Mouse (Mus musculus) CH12.LX (cell line): ENCODE data around the gene Prelid1. TPM values are rescaled to one million over a fixed set of nuclear protein-coding genes. Genes with fewer than 3 reads are reported as not detected.
A peak's percentile ranks its signal among the peaks of the same experiment; 100 is the strongest.

ENCODE experiments used
- DNase-seq: peaks from one replicate; pipeline ENCODE4 v3.0.0-alpha.2; 2013; ENCODE audit errors: extremely low read depth
- H3K27ac ChIP-seq: 2 replicates; pipeline ENCODE4 v1.5.1; 2012; ENCODE audit warnings: low read depth, mild to moderate bottlenecking, control low read depth, moderate library complexity; ENCODE audit not compliant: insufficient read depth
- H3K27me3 ChIP-seq: replicated peaks from 2 replicates; pipeline ENCODE3; 2012; ENCODE audit warnings: inconsistent platforms
- H3K36me3 ChIP-seq, 2 experiments: replicated peaks in 1 of 2; 2 replicates each; pipeline versions ENCODE3 to v1.6.1; 2012; ENCODE audit warnings: inconsistent platforms in 1 of 2, low read length in 1 of 2, mild to moderate bottlenecking in 1 of 2, mixed read lengths in 1 of 2, moderate library complexity in 1 of 2; ENCODE audit not compliant: control insufficient read depth in 1 of 2, insufficient read depth in 1 of 2
- H3K4me1 ChIP-seq, 2 experiments: 2 replicates each; pipeline ENCODE4 v1.6.1; 2012; ENCODE audit warnings: inconsistent platforms in 1 of 2, moderate library complexity in 1 of 2; ENCODE audit not compliant: insufficient read depth in 2 of 2, control insufficient read depth in 1 of 2
- H3K4me2 ChIP-seq: 2 replicates; pipeline ENCODE4 v1.6.1; 2012; ENCODE audit warnings: low read depth, mild to moderate bottlenecking, control low read depth; ENCODE audit not compliant: poor library complexity, insufficient read depth, severe bottlenecking
- H3K4me3 ChIP-seq, 3 experiments: fragments of 150-350 bp in 1 of 3; sonication (generic) in 1 of 3; replicated peaks in 1 of 3; 2 replicates each; pipeline versions ENCODE3 to v1.5.1; 2011 to 2012; ENCODE audit warnings: low read depth in 2 of 3, low read length in 2 of 3, mild to moderate bottlenecking in 2 of 3, moderate library complexity in 2 of 3, control low read depth in 1 of 3, improper control_type of control experiment in 1 of 3, inconsistent platforms in 1 of 3, mixed read lengths in 1 of 3; ENCODE audit not compliant: poor library complexity in 1 of 3
- H3K79me2 ChIP-seq: replicated peaks from 2 replicates; pipeline ENCODE4 v1.6.1; 2012; ENCODE audit warnings: mild to moderate bottlenecking, moderate library complexity; ENCODE audit not compliant: control insufficient read depth, poor library complexity, insufficient read depth, severe bottlenecking; ENCODE audit errors: extremely low read depth
- H3K9ac ChIP-seq: 2 replicates; pipeline ENCODE4 v1.6.1; 2012; ENCODE audit warnings: low read depth, mild to moderate bottlenecking, control low read depth, moderate library complexity; ENCODE audit not compliant: insufficient read depth
- H3K9me3 ChIP-seq: replicated peaks from 2 replicates; pipeline ENCODE3; 2012; ENCODE audit warnings: low read length, inconsistent platforms, mixed read lengths
- CHD1 ChIP-seq: IDR thresholded peaks from 2 replicates; pipeline ENCODE4 v1.6.1; 2012; ENCODE audit warnings: low read depth, low read length, improper control_type of control experiment, inconsistent platforms
- CHD2 ChIP-seq: IDR thresholded peaks from 2 replicates; pipeline ENCODE4 v1.6.1; 2011; ENCODE audit warnings: low read length, improper control_type of control experiment
- GABPA ChIP-seq: IDR thresholded peaks from 2 replicates; pipeline ENCODE4 v1.6.1; 2012; ENCODE audit warnings: low read depth, low read length, improper control_type of control experiment, inconsistent platforms; ENCODE audit not compliant: insufficient replicate concordance
- JUN ChIP-seq: IDR thresholded peaks from 2 replicates; pipeline ENCODE4 v1.6.1; 2011; ENCODE audit warnings: low read depth, mild to moderate bottlenecking, low read length, improper control_type of control experiment, moderate library complexity; ENCODE audit not compliant: insufficient read depth
- KAT2A ChIP-seq: IDR thresholded peaks from 2 replicates; pipeline ENCODE4 v1.6.1; 2012; ENCODE audit warnings: low read length, improper control_type of control experiment, inconsistent platforms; ENCODE audit not compliant: insufficient replicate concordance
- MAX ChIP-seq: IDR thresholded peaks from 2 replicates; pipeline ENCODE4 v1.6.1; 2011; ENCODE audit warnings: low read length, improper control_type of control experiment
- MEF2A ChIP-seq: IDR thresholded peaks from 2 replicates; pipeline ENCODE4 v1.6.1; 2014; ENCODE audit warnings: low read depth, mild to moderate bottlenecking, inconsistent platforms, low read length, improper control_type of control experiment, borderline replicate concordance
- MXI1 ChIP-seq: IDR thresholded peaks from 2 replicates; pipeline ENCODE4 v1.6.1; 2011; ENCODE audit warnings: mild to moderate bottlenecking, low read depth, low read length, improper control_type of control experiment
- MYC ChIP-seq: IDR thresholded peaks from 2 replicates; pipeline ENCODE4 v1.6.1; 2011; ENCODE audit warnings: low read depth, mild to moderate bottlenecking, improper control_type of control experiment, low read length
- PAX5 ChIP-seq: IDR thresholded peaks from 2 replicates; pipeline ENCODE4 v1.6.1; 2012; ENCODE audit warnings: low read length, inconsistent platforms, mixed read lengths
- POLR2A ChIP-seq: IDR thresholded peaks from 2 replicates; pipeline ENCODE4 v1.6.1; 2011; ENCODE audit warnings: low read depth, mild to moderate bottlenecking, improper control_type of control experiment, low read length
- POLR2AphosphoS2 ChIP-seq: IDR thresholded peaks from 2 replicates; pipeline ENCODE4 v1.6.1; 2011; ENCODE audit warnings: low read depth, low read length, improper control_type of control experiment
- TBP ChIP-seq: conservative IDR thresholded peaks from 2 replicates; pipeline ENCODE4 v1.6.1; 2011; ENCODE audit warnings: low read depth, low read length, improper control_type of control experiment
- TCF12 ChIP-seq: IDR thresholded peaks from 2 replicates; pipeline ENCODE4 v1.6.1; 2014; ENCODE audit warnings: low read depth, mild to moderate bottlenecking, inconsistent platforms, low read length, improper control_type of control experiment
- USF1 ChIP-seq: IDR thresholded peaks from 2 replicates; pipeline ENCODE4 v1.6.1; 2014; ENCODE audit warnings: low read depth, mild to moderate bottlenecking, inconsistent platforms, low read length, improper control_type of control experiment
- USF2 ChIP-seq: conservative IDR thresholded peaks from 2 replicates; pipeline ENCODE4 v1.6.1; 2011; ENCODE audit warnings: low read depth, low read length, improper control_type of control experiment
- ZC3H11A ChIP-seq: IDR thresholded peaks from 2 replicates; pipeline ENCODE4 v1.6.1; 2012; ENCODE audit warnings: low read depth, mild to moderate bottlenecking, inconsistent platforms, low read length, improper control_type of control experiment
- ZMIZ1 ChIP-seq: IDR thresholded peaks from 2 replicates; pipeline ENCODE4 v1.6.1; 2012; ENCODE audit warnings: low read depth, mild to moderate bottlenecking, inconsistent platforms, low read length, improper control_type of control experiment
- dilution Hi-C: fragments of 300-500 bp; cut with MboI; formaldehyde crosslinking; loops from 2 replicates; pipeline ENCODE4 v1.14.3; 2020; ENCODE audit warnings: low sequenced_read_pairs; ENCODE audit not compliant: extremely low pct_unique_long_range_greater_than_20kb, extremely low pct_ligation_motif_present
- in situ Hi-C: fragments of 300-500 bp; cut with MboI; formaldehyde crosslinking; loops from 3 replicates; pipeline ENCODE4 v1.14.3; 2019; ENCODE audit warnings: low sequenced_read_pairs, low pct_ligation_motif_present, low pct_unique_long_range_greater_than_20kb, mixed read lengths
- polyA plus RNA-seq: library from polyadenylated mRNA; unstranded; fragments of >175 nt; gene quantifications from 2 replicates; pipeline ENCODE4 v1.2.1, GENCODE M21; 2012; ENCODE audit warnings: low read depth; ENCODE audit not compliant: insufficient read length
- total RNA-seq, 2 experiments: library from RNA; depleted of rRNA; stranded (reverse); fragments of 300-350 nt in 1 of 2; fragments of >200 nt in 1 of 2; gene quantifications; 2 replicates each; pipeline ENCODE4 v1.2.3; 2012 to 2014

The Prelid1 gene
- total and polyA plus RNA-seq, 3 experiments, result 205 to 435 (median 302) TPM

DNA sequence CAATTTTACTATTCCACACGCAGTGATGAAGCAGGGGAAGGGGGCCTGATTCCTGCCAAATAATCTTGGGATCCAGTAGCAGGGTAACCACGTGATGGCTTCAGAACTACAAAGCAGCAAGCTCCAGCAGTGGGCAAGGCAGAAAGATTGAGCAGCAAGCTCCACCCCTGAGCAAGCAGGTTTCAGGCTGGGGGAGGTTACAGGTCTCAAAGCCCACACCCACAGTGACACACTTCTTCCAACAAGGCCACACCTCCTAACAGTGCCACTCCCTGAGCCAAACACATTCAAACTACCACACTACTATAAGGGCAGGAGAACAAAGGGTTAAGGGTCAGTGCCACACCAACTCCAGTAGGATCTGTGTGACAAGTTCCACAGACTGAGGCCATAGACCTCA lies 19.0 kb downstream of the Prelid1 start:
- dilution Hi-C loops (no loop called here), in situ Hi-C loops (no loop called here)
- no peaks in the 10 kb centered on the region for H3K27me3 ChIP-seq
- DNase-seq, result peak; percentile 66
- H3K27ac ChIP-seq, result peak overlapping the region; percentile 56
- peak; percentile 48 for TF ChIP-seq POLR2A
- TF ChIP-seq MAX, result peak; percentile 75
- peak; percentile 67 for TF ChIP-seq USF2
- TF ChIP-seq GABPA, result no peak
- TF ChIP-seq USF1, result peak; percentile 73
- TF ChIP-seq TCF12, result 0 out of 2 replicates have a peak, but pooled peaks have one; percentile 22
- 0 out of 2 replicates have a peak, but pooled peaks have one; percentile 12 for TF ChIP-seq MYC
- peak; percentile 64 for TF ChIP-seq TBP
- no peak for TF ChIP-seq JUN
- H3K4me1 ChIP-seq, result peaks cover 8 to 18% of the 10 kb centered on the region in 2 experiments
- H3K9me3 ChIP-seq, result no peaks in the 10 kb centered on the region
- H3K9ac ChIP-seq, result peak overlapping the region; percentile 31; the same call in 1 of the 2 replicates
- H3K4me2 ChIP-seq, result peak overlapping the region; percentile 69
- H3K79me2 ChIP-seq, result no peaks in the 10 kb centered on the region
- H3K36me3 ChIP-seq, result peaks cover 4 to 18% of the 10 kb centered on the region in 2 experiments
- peak overlapping the region in 2 of 3 experiments; percentile 3 to 7 for H3K4me3 ChIP-seq

DNA sequence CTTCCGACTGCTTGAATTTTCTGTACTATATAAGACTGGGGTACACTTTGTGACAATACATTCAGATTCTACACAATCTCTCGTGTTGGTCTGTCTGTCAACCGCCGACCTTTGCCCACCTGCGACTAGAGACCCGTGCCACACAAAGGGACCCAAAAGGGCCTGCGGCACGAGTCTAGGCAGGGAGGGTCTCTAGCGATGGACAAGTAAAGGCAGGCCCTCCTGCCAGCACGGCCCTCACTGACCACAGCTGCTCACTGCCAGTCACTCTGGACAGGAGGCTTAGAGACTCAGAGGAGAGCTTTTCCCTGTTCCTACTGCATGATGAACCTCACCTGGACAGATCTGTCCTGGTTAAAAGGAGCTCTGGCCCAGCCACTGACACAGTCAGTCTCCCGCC lies 22.2 kb downstream of the Prelid1 start:
- DNase-seq, result no peak
- H3K4me2 ChIP-seq, result no peak overlapping the region
- no peaks in the 10 kb centered on the region for H3K27me3 ChIP-seq
- dilution Hi-C loops, result no loop called here
- no peak overlapping the region for H3K9ac ChIP-seq
- no peak overlapping the region for H3K4me3 ChIP-seq
- H3K9me3 ChIP-seq, result no peaks in the 10 kb centered on the region
- H3K4me1 ChIP-seq, result peaks cover 8 to 18% of the 10 kb centered on the region in 2 experiments
- TF ChIP-seq POLR2A (no peak), MAX (no peak), USF2 (no peak), TCF12 (no peak), MXI1 (no peak)
- no peak overlapping the region for H3K27ac ChIP-seq
- peaks cover 33 to 50% of the 10 kb centered on the region in 2 experiments for H3K36me3 ChIP-seq
- in situ Hi-C loops, result no loop called here
- H3K79me2 ChIP-seq, result no peaks in the 10 kb centered on the region

DNA sequence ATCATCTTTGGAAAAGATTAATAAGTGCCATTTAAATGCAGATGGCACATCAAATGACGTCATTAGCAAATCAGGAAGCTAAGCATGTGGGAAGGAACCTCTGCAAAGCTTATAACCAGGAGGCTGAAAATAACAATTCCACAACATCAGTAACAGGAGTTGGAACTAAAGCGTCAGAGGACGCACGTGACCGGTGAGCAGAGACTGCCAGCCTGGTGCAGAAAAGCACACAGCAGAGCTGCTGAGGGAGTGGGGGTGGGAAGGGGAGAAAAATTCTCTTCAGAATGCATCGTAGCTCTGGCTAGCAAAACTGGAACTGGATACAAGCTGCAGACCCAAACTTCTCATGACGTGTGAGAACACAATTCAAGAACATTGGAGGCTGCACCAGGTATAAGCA lies 24.0 kb downstream of the Prelid1 start:
- Histone ChIP-seq H3K4me2 (no peak overlapping the region), H3K9me3 (no peaks in the 10 kb centered on the region), H3K9ac (no peak overlapping the region), H3K79me2 (no peaks in the 10 kb centered on the region), H3K4me1 (peaks cover 2 to 8% of the 10 kb centered on the region in 2 experiments; a peak in 3 of 4 replicates), H3K4me3 (no peak overlapping the region), H3K27ac (no peak overlapping the region), H3K27me3 (no peaks in the 10 kb centered on the region), H3K36me3 (peaks cover 50 to 67% of the 10 kb centered on the region in 2 experiments)
- in situ Hi-C loops, result no loop called here
- TF ChIP-seq KAT2A (no peak), MXI1 (no peak), USF2 (no peak), ZMIZ1 (no peak), MEF2A (no peak), CHD2 (no peak), PAX5 (no peak), MYC (no peak), CHD1 (no peak), ZC3H11A (no peak), TBP (no peak), POLR2AphosphoS2 (no peak)
- dilution Hi-C loops, result no loop called here
- no peak for DNase-seq
